Mouse (Mus musculus) intestine, postnatal 0 days (tissue): ENCODE results near the gene Sds. TPM values are rescaled to one million over a fixed set of nuclear protein-coding genes. Genes with fewer than 3 reads are reported as not detected.

Experiments used
- ATAC-seq: fragments of 200-750 bp; cut with Nextera tagmentation; 2 replicates; pipeline ENCODE4 v1.8.0; 2017; ENCODE audit warnings: mild to moderate bottlenecking, moderate TSS enrichment, moderate library complexity
- H3K27ac ChIP-seq: fragments of 300-500 bp; sonication (generic); 2 replicates; pipeline ENCODE4 v1.5.1; 2014; ENCODE audit warnings: mild to moderate bottlenecking, low read depth, low read length, moderate library complexity
- H3K27me3 ChIP-seq: fragments of 300-500 bp; sonication (generic); replicated peaks from 2 replicates; pipeline ENCODE4 v1.6.1; 2014; ENCODE audit warnings: low read length, mixed read lengths; ENCODE audit not compliant: control insufficient read depth, insufficient read depth
- H3K36me3 ChIP-seq: fragments of 300-500 bp; sonication (generic); 2 replicates; pipeline ENCODE4 v1.6.1; 2014; ENCODE audit warnings: mild to moderate bottlenecking, moderate library complexity; ENCODE audit not compliant: control insufficient read depth, insufficient read depth
- H3K4me1 ChIP-seq: fragments of 300-500 bp; sonication (generic); replicated peaks from 2 replicates; pipeline ENCODE4 v1.6.1; 2014; ENCODE audit warnings: antibody characterized with exemption, low read length, mixed read lengths; ENCODE audit not compliant: control insufficient read depth, insufficient read depth
- H3K4me2 ChIP-seq: fragments of 300-500 bp; sonication (generic); replicated peaks from 2 replicates; pipeline ENCODE4 v1.6.1; 2014; ENCODE audit warnings: low read depth, mild to moderate bottlenecking, moderate library complexity
- H3K4me3 ChIP-seq: fragments of 300-500 bp; sonication (generic); 2 replicates; pipeline ENCODE4 v1.5.1; 2014; ENCODE audit warnings: low read depth, low read length
- H3K9ac ChIP-seq: fragments of 300-500 bp; sonication (generic); 2 replicates; pipeline ENCODE4 v1.6.1; 2014; ENCODE audit warnings: mild to moderate bottlenecking, low read depth, low read length
- H3K9me3 ChIP-seq: fragments of 300-500 bp; sonication (generic); 2 replicates; pipeline ENCODE4 v1.6.1; 2016; ENCODE audit warnings: mixed run types; ENCODE audit not compliant: control insufficient read depth
- CTCF ChIP-seq: sonication (generic); IDR thresholded peaks from 2 replicates; pipeline ENCODE4 v1.5.1; 2016; ENCODE audit warnings: low read depth, mild to moderate bottlenecking, control low read depth, antibody characterized with exemption, moderate library complexity
- WGBS: fragments of 180-500 bp; shearing (Covaris S2); extraction: QIAGEN DNeasy Blood & Tissue Kit; methylation state at CpG from one replicate; pipeline ENCODE4 v1.1.7; 2014; 5-methylcytosine and 5-hydroxymethylcytosine counted together
- polyA plus RNA-seq: library from polyadenylated mRNA; unstranded; fragments of >200 nt; fragmentation: Nextera tagmentation; extraction: Ambion mirVana; gene quantifications from 2 replicates; pipeline ENCODE4 v1.2.1, GENCODE M21; 2015

Sds gene
- polyA plus RNA-seq, 1 experiment from 2014 or later: not detected

DNA sequence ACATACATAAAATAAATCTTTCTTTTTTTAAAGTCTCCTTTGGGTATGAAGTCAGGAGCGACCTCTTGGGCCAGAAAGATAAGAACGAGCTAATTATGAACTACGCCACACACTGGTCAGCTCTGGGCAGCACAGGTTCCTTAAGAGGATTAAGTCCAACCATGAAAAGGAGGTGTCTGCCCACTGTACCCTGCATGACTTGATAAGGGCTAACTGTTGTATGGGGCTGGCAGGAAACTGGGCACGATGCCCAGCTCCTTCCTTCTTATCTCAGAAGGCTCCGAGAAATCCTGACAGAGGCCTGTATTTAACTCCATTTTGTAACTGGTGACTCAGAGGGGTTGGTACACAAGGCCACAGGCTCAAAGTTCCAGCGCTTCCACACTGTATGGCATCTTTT is 10.5 kb upstream of the Sds start:
- H3K4me3 ChIP-seq: no peak overlapping the region
- 55% methylated on average over 6 of the region's 6 CpGs for WGBS
- peak; percentile 38 for TF ChIP-seq CTCF

DNA sequence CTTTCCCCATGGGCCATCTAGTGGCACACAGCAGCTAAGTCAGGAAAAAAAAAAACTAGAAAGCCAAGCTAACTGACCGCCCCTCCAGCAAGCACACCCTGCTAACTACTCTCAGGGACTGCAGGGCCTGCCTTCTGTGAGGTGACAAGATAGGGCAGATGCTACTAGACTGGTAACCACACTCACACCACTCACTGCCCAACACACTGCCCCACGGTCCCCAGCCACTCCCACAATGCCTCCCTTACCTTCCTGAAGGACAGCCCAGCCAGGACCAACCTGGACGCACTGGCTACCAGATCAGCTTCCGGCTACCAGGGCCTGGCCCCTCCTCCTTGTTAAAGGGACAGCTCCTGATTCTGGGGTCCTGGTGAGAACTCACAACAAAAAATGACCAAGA is 9.3 kb upstream of the Sds start:
- no peak overlapping the region for H3K9ac ChIP-seq
- H3K27ac ChIP-seq: no peak overlapping the region
- H3K4me1 ChIP-seq: no peaks in the 10 kb centered on the region
- 0 out of 2 replicates have a peak, but pooled peaks cover 3% of the 10 kb centered on the region for H3K27me3 ChIP-seq
- H3K4me3 ChIP-seq: peak overlapping the region; percentile 21
- no peaks in the 10 kb centered on the region for H3K36me3 ChIP-seq
- WGBS: 9% methylated on average over 4 of the region's 4 CpGs
- no peak for ATAC-seq
- peak overlapping the region; percentile 51 for H3K4me2 ChIP-seq
- no peaks in the 10 kb centered on the region for H3K9me3 ChIP-seq
- TF ChIP-seq CTCF: peak; percentile 17; the same call in 1 of the 2 replicates

More for the DNA sequence above, 10.5 kb upstream of the Sds start:
- H3K9ac ChIP-seq: no peak overlapping the region
- peak; percentile 84 for ATAC-seq
- no peaks in the 10 kb centered on the region for H3K9me3 ChIP-seq
- H3K27ac ChIP-seq: no peak overlapping the region
- H3K27me3 ChIP-seq: 0 out of 2 replicates have a peak, but pooled peaks cover 3% of the 10 kb centered on the region
- H3K36me3 ChIP-seq: no peaks in the 10 kb centered on the region
- H3K4me2 ChIP-seq: no peak overlapping the region
- H3K4me1 ChIP-seq: no peaks in the 10 kb centered on the region

DNA sequence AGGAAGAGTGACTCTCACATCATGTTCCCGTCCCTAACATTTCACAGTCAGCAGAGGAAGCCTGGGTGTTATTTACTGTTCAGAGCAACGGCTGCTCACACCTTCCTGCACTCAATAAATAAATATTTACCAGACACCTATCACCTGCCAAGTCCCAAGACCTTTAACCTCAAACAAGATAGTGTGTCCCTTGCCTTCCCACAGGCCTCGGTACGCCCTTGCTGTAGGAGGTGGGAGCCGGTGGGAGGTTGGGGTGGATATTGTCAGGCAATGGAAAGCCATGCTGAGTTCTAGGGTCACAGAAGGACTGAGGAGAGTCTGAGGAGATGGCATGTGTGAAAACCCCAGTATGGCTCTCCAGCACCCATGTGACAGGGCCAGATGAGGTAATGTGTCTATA is 8.0 kb upstream of the Sds start:
- Histone ChIP-seq H3K36me3 (no peaks in the 10 kb centered on the region), H3K9me3 (no peaks in the 10 kb centered on the region), H3K4me2 (no peak overlapping the region), H3K4me1 (no peaks in the 10 kb centered on the region), H3K27ac (no peak overlapping the region), H3K9ac (no peak overlapping the region), H3K4me3 (no peak overlapping the region), H3K27me3 (no peaks in the 10 kb centered on the region)
- ATAC-seq: no peak
- WGBS: 48% methylated on average over 5 of the region's 5 CpGs
- TF ChIP-seq CTCF: no peak

DNA sequence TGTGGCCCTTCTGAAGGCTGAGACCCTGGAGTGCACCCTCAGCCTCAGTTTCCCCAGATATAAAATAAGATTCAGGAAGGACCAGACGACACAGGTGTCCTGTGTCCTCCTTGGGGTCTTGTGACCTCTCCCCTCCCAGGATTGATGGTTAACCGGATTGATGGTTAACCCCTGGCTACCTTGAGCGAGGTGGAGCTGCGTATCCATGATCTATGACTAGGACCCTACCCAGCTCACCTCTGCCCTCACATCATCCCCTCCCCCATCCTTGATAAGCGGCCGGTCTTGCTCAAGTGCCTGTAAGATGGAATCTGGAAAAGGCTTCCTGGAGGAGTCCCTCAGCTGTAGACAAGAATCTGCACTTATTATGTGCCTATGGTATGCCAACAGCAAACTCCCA is 7.5 kb upstream of the Sds start:
- no peak overlapping the region for H3K4me2 ChIP-seq
- 60% methylated on average over 6 of the region's 6 CpGs for WGBS
- ATAC-seq: no peak
- no peak overlapping the region for H3K27ac ChIP-seq
- H3K4me3 ChIP-seq: no peak overlapping the region
- no peaks in the 10 kb centered on the region for H3K36me3 ChIP-seq
- no peaks in the 10 kb centered on the region for H3K27me3 ChIP-seq
- no peak for TF ChIP-seq CTCF
- no peaks in the 10 kb centered on the region for H3K9me3 ChIP-seq
- no peaks in the 10 kb centered on the region for H3K4me1 ChIP-seq
- no peak overlapping the region for H3K9ac ChIP-seq

DNA sequence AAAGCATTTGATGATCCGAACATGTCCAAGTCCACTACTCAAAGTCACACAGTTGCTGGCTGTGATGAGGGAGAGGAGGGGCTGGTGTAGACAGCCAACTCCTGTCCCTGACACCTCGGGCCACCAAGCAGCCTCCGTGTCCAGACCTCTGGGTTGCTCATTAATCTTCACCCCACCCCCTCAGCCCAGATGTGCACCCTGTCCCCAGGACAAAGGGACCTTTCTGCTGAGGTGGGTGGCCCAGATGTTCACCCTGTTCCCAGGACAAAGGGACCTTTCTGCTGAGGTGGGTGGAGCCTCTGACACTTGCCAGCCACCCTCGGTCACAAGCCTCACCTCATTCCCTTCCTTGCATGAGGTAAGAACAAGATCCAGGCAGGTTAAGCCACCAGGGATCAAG is 4.8 kb upstream of the Sds start:
- ATAC-seq: peak; percentile 78
- H3K27ac ChIP-seq: no peak overlapping the region
- 25% methylated on average over 4 of the region's 4 CpGs for WGBS
- H3K9ac ChIP-seq: no peak overlapping the region
- no peak for TF ChIP-seq CTCF
- H3K36me3 ChIP-seq: no peaks in the 10 kb centered on the region
- H3K27me3 ChIP-seq: no peaks in the 10 kb centered on the region
- no peaks in the 10 kb centered on the region for H3K9me3 ChIP-seq
- H3K4me1 ChIP-seq: no peaks in the 10 kb centered on the region
- H3K4me2 ChIP-seq: peak overlapping the region; percentile 24; the same call in 1 of the 2 replicates
- no peak overlapping the region for H3K4me3 ChIP-seq

DNA sequence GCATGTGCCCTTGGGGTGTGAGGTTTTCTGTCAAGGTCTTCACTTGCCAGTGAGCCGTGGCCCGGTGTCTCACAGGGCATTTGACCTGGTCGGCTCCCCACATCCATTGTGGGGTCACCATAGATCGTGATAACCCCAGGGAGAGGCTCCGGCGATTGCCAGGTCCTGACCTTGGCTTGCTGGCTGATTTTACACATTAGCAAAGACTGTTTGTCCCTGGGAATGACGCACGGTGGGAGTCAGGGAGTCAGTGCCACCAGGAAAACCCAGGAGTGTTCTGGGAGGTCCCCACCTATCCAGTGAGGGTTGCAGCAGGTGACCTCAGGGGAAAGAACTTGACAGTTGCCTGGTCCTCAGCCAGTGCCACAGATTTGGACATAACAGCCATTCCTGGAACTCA is 3.6 kb upstream of the Sds start, which contains the start of gene Sdsl:
Gene Sdsl (minus strand): TSS at position 41 of the 400 bp plus-strand sequence.
- no peak within 1 kb of the TSS for H3K9ac ChIP-seq
- H3K9me3 ChIP-seq: no peaks in the 10 kb centered on the region
- H3K36me3 ChIP-seq: no peaks in the 10 kb centered on the region
- peaks cover 3% of the 10 kb centered on the region; the same call in 1 of the 2 replicates for H3K27me3 ChIP-seq
- H3K4me2 ChIP-seq: no peak within 1 kb of the TSS; the same call in 1 of the 2 replicates
- ATAC-seq: no peak
- H3K4me3 ChIP-seq: no peak within 1 kb of the TSS
- H3K4me1 ChIP-seq: no peaks in the 10 kb centered on the region
- no peak for TF ChIP-seq CTCF
- no peak within 1 kb of the TSS for H3K27ac ChIP-seq
- WGBS: 66% methylated on average over 8 of the region's 8 CpGs

DNA sequence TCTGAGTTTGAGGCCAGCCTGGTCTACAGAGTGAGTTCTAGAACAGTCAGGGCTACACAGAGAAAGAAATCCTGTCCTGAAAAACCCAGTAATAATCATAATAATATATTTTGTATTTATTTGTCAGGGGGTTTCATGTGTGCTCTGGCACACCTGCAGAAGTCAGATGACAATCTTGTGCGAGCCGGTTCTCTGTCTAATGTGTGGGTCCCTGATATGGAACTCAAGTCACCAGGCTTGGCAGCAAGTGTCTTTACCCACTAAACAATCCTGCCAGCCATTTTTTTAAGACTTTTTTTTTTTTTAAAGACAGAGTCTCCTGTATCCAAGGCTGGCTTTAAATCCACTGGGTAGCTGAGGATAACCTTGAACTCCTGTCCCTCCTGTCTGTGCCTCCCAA is 3.0 kb upstream of the Sds start:
- TF ChIP-seq CTCF: no peak
- Histone ChIP-seq H3K4me2 (no peak overlapping the region), H3K9ac (no peak overlapping the region), H3K4me3 (no peak overlapping the region), H3K9me3 (no peaks in the 10 kb centered on the region), H3K27ac (no peak overlapping the region), H3K4me1 (no peaks in the 10 kb centered on the region), H3K36me3 (no peaks in the 10 kb centered on the region), H3K27me3 (peaks cover 3% of the 10 kb centered on the region; the same call in 1 of the 2 replicates)
- 87% methylated on average over 2 of the region's 2 CpGs for WGBS
- ATAC-seq: no peak
